Mouse (Mus musculus): Measurements from ENCODE around the gene Scai. TPM values are rescaled to one million over a fixed set of nuclear protein-coding genes. Genes with fewer than 3 reads are reported as not detected.
"Not testable (repeated sequence)": the region's sequence is repeated elsewhere in the genome, so short reads cannot be mapped to it uniquely, and the experiment has no call there.

The Scai gene
- polyA plus RNA-seq (2012; rRNA removed) = 0.24 and 0.70 TPM in 2 replicates

- WGBS = under 1% methylated on average over 41 of the region's 41 CpGs
- peak; percentile 98 for DNase-seq (ENCODE audit: low read depth, low spot score)
Measured at GRCm38 (mm10) chr2:39190561-39191056, at the start of gene Scai. Scai (minus strand) TSS chr2:39190734.

- no peak for DNase-seq (ENCODE audit: low read depth, low spot score)
- WGBS = 26% methylated on average over 3 of the region's 3 CpGs
Measured at GRCm38 (mm10) chr2:39226731-39227130, 36.2 kb upstream of the Scai start.

- under 1% methylated on average over 53 of the region's 56 CpGs for WGBS
- peak; percentile 95 for DNase-seq (ENCODE audit: low read depth, low spot score)
Measured at GRCm38 (mm10) chr2:39226019-39226640, 35.6 kb upstream of the Scai start, which contains the start of gene Ppp6c. Ppp6c (minus strand) TSS chr2:39226451.

GRCm38 (mm10) chr2:39225331-39226018, 34.9 kb upstream of the Scai start:
- not testable (repeated sequence) for DNase-seq (ENCODE audit: low read depth, low spot score)
- 2% methylated on average over 28 of the region's 36 CpGs for WGBS

GRCm38 (mm10) chr2:39224621-39225020, 34.1 kb upstream of the Scai start:
- no peak for DNase-seq (ENCODE audit: low read depth, low spot score)

- DNase-seq (ENCODE audit: low read depth, low spot score) = no peak
- WGBS = 94% methylated on average over 6 of the region's 6 CpGs
Measured at GRCm38 (mm10) chr2:39220010-39220409, 29.5 kb upstream of the Scai start.

GRCm38 (mm10) chr2:39219034-39219433, 28.5 kb upstream of the Scai start:
- no peak for DNase-seq (ENCODE audit: low read depth, low spot score)

GRCm38 (mm10) chr2:39217150-39217549, 26.6 kb upstream of the Scai start:
- DNase-seq (ENCODE audit: low read depth, low spot score) = no peak
- WGBS = 93% methylated on average over 4 of the region's 4 CpGs

More at GRCm38 (mm10) chr2:39219034-39219433, 28.5 kb upstream of the Scai start:
- WGBS = 80% methylated on average over 3 of the region's 3 CpGs

GRCm38 (mm10) chr2:39210738-39211137, 20.2 kb upstream of the Scai start:
- DNase-seq (ENCODE audit: low read depth, low spot score) = no peak
- 80% methylated on average over 4 of the region's 4 CpGs for WGBS

- WGBS = 77% methylated on average over 2 of the region's 2 CpGs
- no peak for DNase-seq (ENCODE audit: low read depth, low spot score)
Measured at GRCm38 (mm10) chr2:39203359-39203758, 12.8 kb upstream of the Scai start.

- WGBS = 94% methylated on average over 2 of the region's 2 CpGs
- DNase-seq (ENCODE audit: low read depth, low spot score) = no peak
Measured at GRCm38 (mm10) chr2:39194809-39195208, 4.3 kb upstream of the Scai start.

- no peak for DNase-seq (ENCODE audit: low read depth, low spot score)
- under 1% methylated on average over 38 of the region's 39 CpGs for WGBS
Measured at GRCm38 (mm10) chr2:39189961-39190560, 473 bp downstream of the Scai start.

- 50% methylated on average over 3 of the region's 3 CpGs for WGBS
- no peak for DNase-seq (ENCODE audit: low read depth, low spot score)
Measured at GRCm38 (mm10) chr2:39185942-39186341, 4.6 kb downstream of the Scai start.

GRCm38 (mm10) chr2:39183587-39183986, 6.9 kb downstream of the Scai start:
- 86% methylated on average over 2 of the region's 2 CpGs for WGBS
- no peak for DNase-seq (ENCODE audit: low read depth, low spot score)

GRCm38 (mm10) chr2:39160996-39161395, 29.5 kb downstream of the Scai start:
- DNase-seq (ENCODE audit: low read depth, low spot score) = no peak
- 31% methylated on average over 1 of the region's 1 CpGs for whole genome bisulfite sequencing

GRCm38 (mm10) chr2:39157916-39158315, 32.6 kb downstream of the Scai start:
- WGBS = 45% methylated on average over 1 of the region's 1 CpGs
- no peak for DNase-seq (ENCODE audit: low read depth, low spot score)

GRCm38 (mm10) chr2:39156821-39157220, 33.7 kb downstream of the Scai start:
- no peak for DNase-seq (ENCODE audit: low read depth, low spot score)
- WGBS = 75% methylated on average over 1 of the region's 1 CpGs

GRCm38 (mm10) chr2:39150943-39151342, 39.6 kb downstream of the Scai start:
- no peak for DNase-seq (ENCODE audit: low read depth, low spot score)
- 59% methylated on average over 2 of the region's 2 CpGs for WGBS

GRCm38 (mm10) chr2:39148075-39148474, 42.5 kb downstream of the Scai start:
- no peak for DNase-seq (ENCODE audit: low read depth, low spot score)
- 17% methylated on average over 2 of the region's 2 CpGs for WGBS

GRCm38 (mm10) chr2:39146469-39146868, 44.1 kb downstream of the Scai start:
- 95% methylated on average over 1 of the region's 1 CpGs for WGBS
- no peak for DNase-seq (ENCODE audit: low read depth, low spot score)
